Mouse (Mus musculus): ENCODE measurements around the gene Cttnbp2nl. TPM values are rescaled to one million over a fixed set of nuclear protein-coding genes. Genes with fewer than 3 reads are reported as not detected.

Gene Cttnbp2nl
- polyA plus RNA-seq, 1 experiment from 2014 or later, result 29.9 TPM

GRCm38 (mm10) chr3:104995707-104996106 is 57.2 kb downstream of the Cttnbp2nl start:
- ATAC-seq (ENCODE audit: insufficient number of reproducible peaks, low FRiP score, low TSS enrichment, low read depth), result no peak
- Histone ChIP-seq H3K27ac (replicated peaks) (no peak overlapping the region), H3K4me2 (replicated peaks) (no peak overlapping the region), H3K4me3 (replicated peaks) (no peak overlapping the region), H3K4me1 (peaks cover 34% of the 10 kb centered on the region), H3K9ac (no peak overlapping the region), H3K9me3 (replicated peaks) (no peaks in the 10 kb centered on the region), H3K36me3 (no peaks in the 10 kb centered on the region), H3K27me3 (no peaks in the 10 kb centered on the region)
- WGBS, result 79% methylated on average over 7 of the region's 7 CpGs

DNA sequence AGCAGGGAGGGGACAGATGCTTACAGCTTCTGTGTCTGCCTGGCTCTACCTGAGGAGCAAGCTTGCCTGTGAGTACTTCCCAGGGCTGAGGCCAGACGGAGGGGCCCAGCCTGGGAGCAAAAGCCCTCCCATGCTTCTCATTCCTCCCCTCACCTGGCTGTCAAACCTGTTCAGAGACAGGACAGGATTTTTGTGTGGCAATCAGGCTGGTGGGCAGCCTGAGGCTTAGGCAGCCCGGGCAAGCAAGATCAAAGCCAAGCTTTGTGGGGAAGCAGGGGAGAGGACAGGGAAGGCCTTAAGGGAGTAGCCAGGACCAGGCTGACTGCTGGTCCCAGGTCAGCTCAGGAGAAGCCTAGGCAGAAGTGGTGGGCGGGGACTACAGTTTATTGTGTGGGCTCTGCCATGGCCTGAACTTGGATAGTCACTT is 58.5 kb downstream of the Cttnbp2nl start:
- peak overlapping the region; percentile 83 for H3K27ac ChIP-seq (replicated peaks)
- H3K36me3 ChIP-seq, result no peaks in the 10 kb centered on the region
- ATAC-seq (ENCODE audit: insufficient number of reproducible peaks, low FRiP score, low TSS enrichment, low read depth), result no peak
- no peak overlapping the region for H3K4me3 ChIP-seq (replicated peaks)
- 33% methylated on average over 3 of the region's 3 CpGs for WGBS
- peaks cover 34% of the 10 kb centered on the region for H3K4me1 ChIP-seq
- no peaks in the 10 kb centered on the region for H3K9me3 ChIP-seq (replicated peaks)
- 0 out of 2 replicates have a peak overlapping the region, but pooled peaks have one; percentile 17 for H3K4me2 ChIP-seq (replicated peaks)
- no peak overlapping the region for H3K9ac ChIP-seq
- no peaks in the 10 kb centered on the region for H3K27me3 ChIP-seq

- ATAC-seq (ENCODE audit: insufficient number of reproducible peaks, low FRiP score, low TSS enrichment, low read depth), result peak; percentile 66; the same call in 1 of the 2 replicates
- WGBS, result 24% methylated on average over 4 of the region's 4 CpGs
- no peaks in the 10 kb centered on the region for H3K9me3 ChIP-seq (replicated peaks)
- H3K9ac ChIP-seq, result no peak overlapping the region
- H3K4me3 ChIP-seq (replicated peaks), result no peak overlapping the region
- peaks cover 34% of the 10 kb centered on the region for H3K4me1 ChIP-seq
- 0 out of 2 replicates have a peak overlapping the region, but pooled peaks have one; percentile 17 for H3K4me2 ChIP-seq (replicated peaks)
- H3K27ac ChIP-seq (replicated peaks), result peak overlapping the region; percentile 83
- no peaks in the 10 kb centered on the region for H3K36me3 ChIP-seq
- no peaks in the 10 kb centered on the region for H3K27me3 ChIP-seq
Observed at GRCm38 (mm10) chr3:104993800-104994199, 59.1 kb downstream of the Cttnbp2nl start.

DNA sequence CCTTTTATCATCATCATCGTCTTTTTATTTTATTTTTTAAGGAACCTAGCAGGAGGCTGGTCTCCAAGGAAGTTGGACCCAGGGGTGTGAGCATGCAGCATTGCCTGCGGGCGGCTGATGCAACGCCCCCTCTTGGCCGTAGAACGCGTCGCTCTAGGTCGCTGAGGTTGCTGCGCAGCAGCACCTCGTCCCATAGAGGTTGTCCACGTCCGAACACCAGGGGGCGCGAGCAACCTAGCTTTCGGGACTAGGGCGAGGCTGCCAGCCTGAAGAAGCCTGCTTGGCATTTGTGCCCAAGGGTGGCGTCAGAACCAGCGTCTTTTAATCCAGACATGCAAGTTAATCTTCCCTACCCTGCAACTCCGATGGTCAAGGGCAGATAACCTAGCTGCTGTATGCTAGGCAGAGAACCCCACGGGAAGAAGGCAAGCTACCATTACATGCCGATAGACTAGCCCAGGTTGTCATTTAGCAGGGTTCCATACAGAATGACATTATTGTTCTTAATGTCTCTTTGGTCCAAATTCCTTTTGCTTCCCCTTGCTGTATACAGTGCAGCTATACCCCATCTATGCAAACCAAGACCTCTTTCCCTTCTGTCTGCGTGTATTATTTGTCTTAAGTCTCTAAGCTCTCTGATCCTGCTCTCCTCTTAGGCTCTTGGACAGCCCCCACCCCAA is 60.1 kb downstream of the Cttnbp2nl start:
- peak; percentile 80; the same call in 1 of the 2 replicates for ATAC-seq (ENCODE audit: insufficient number of reproducible peaks, low FRiP score, low TSS enrichment, low read depth)
- Histone ChIP-seq H3K9me3 (replicated peaks) (no peaks in the 10 kb centered on the region), H3K27me3 (no peaks in the 10 kb centered on the region), H3K4me3 (replicated peaks) (no peak overlapping the region), H3K27ac (replicated peaks) (0 out of 2 replicates have a peak overlapping the region, but pooled peaks have one; percentile 83), H3K4me1 (peaks cover 25% of the 10 kb centered on the region), H3K9ac (no peak overlapping the region), H3K4me2 (replicated peaks) (peak overlapping the region; percentile 30), H3K36me3 (no peaks in the 10 kb centered on the region)
- 8% methylated on average over 23 of the region's 23 CpGs for WGBS

GRCm38 (mm10) chr3:104991703-104992102 is 61.2 kb downstream of the Cttnbp2nl start:
- ATAC-seq (ENCODE audit: insufficient number of reproducible peaks, low FRiP score, low TSS enrichment, low read depth), result no peak
- WGBS, result 61% methylated on average over 5 of the region's 5 CpGs

DNA sequence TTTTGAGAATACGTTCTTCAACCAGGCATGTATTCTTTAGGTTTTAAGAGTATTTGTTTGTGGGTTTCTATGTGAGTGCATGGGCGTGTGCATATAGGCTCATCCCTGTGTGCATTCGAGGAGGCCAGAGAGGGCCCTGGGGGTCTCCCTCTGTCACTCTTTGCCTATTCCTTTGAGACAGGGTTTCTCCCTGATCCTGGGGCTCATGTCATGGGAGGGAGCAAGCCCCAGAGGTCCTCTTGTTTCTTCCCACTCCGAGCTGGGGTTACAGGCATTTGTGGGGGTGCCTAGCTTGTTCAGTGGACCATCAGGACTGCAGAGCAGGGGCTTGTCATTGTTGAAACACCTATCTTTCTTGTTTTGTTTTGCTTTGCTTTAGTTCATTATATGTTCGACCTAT is 65.1 kb downstream of the Cttnbp2nl start:
- Histone ChIP-seq H3K4me3 (replicated peaks) (no peak overlapping the region), H3K9ac (no peak overlapping the region), H3K27me3 (no peaks in the 10 kb centered on the region), H3K27ac (replicated peaks) (no peak overlapping the region), H3K4me1 (peaks cover 4% of the 10 kb centered on the region), H3K9me3 (replicated peaks) (no peaks in the 10 kb centered on the region), H3K36me3 (no peaks in the 10 kb centered on the region), H3K4me2 (replicated peaks) (no peak overlapping the region)
- WGBS, result 57% methylated on average over 5 of the region's 5 CpGs
- ATAC-seq (ENCODE audit: insufficient number of reproducible peaks, low FRiP score, low TSS enrichment, low read depth), result no peak

More at GRCm38 (mm10) chr3:104991703-104992102, 61.2 kb downstream of the Cttnbp2nl start:
- H3K36me3 ChIP-seq, result no peaks in the 10 kb centered on the region
- H3K27ac ChIP-seq (replicated peaks), result no peak overlapping the region
- H3K4me2 ChIP-seq (replicated peaks), result no peak overlapping the region
- H3K9ac ChIP-seq, result no peak overlapping the region
- H3K9me3 ChIP-seq (replicated peaks), result no peaks in the 10 kb centered on the region
- no peaks in the 10 kb centered on the region for H3K27me3 ChIP-seq
- no peak overlapping the region for H3K4me3 ChIP-seq (replicated peaks)
- H3K4me1 ChIP-seq, result peaks cover 22% of the 10 kb centered on the region

- H3K27ac ChIP-seq (replicated peaks), result no peak overlapping the region
- WGBS, result 33% methylated on average over 5 of the region's 5 CpGs
- no peak overlapping the region for H3K9ac ChIP-seq
- no peak overlapping the region for H3K4me2 ChIP-seq (replicated peaks)
- no peak for ATAC-seq (ENCODE audit: insufficient number of reproducible peaks, low FRiP score, low TSS enrichment, low read depth)
- no peaks in the 10 kb centered on the region for H3K9me3 ChIP-seq (replicated peaks)
- no peaks in the 10 kb centered on the region for H3K4me1 ChIP-seq
- H3K36me3 ChIP-seq, result no peaks in the 10 kb centered on the region
- H3K27me3 ChIP-seq, result no peaks in the 10 kb centered on the region
- H3K4me3 ChIP-seq (replicated peaks), result no peak overlapping the region
Observed at GRCm38 (mm10) chr3:104979735-104980134, 73.2 kb downstream of the Cttnbp2nl start.

GRCm38 (mm10) chr3:104967548-104968300 is 85.2 kb downstream of the Cttnbp2nl start:
- Histone ChIP-seq H3K4me3 (replicated peaks) (peak overlapping the region; percentile 63), H3K27ac (replicated peaks) (peak overlapping the region; percentile 79), H3K9me3 (replicated peaks) (0 out of 2 replicates have a peak, but pooled peaks cover 3% of the 10 kb centered on the region), H3K4me1 (peaks cover 31% of the 10 kb centered on the region), H3K9ac (peak overlapping the region; percentile 53), H3K27me3 (no peaks in the 10 kb centered on the region), H3K36me3 (no peaks in the 10 kb centered on the region), H3K4me2 (replicated peaks) (peak overlapping the region; percentile 86)
- WGBS, result 1% methylated on average over 49 of the region's 49 CpGs
- peak; percentile 82 for ATAC-seq (ENCODE audit: insufficient number of reproducible peaks, low FRiP score, low TSS enrichment, low read depth)

DNA sequence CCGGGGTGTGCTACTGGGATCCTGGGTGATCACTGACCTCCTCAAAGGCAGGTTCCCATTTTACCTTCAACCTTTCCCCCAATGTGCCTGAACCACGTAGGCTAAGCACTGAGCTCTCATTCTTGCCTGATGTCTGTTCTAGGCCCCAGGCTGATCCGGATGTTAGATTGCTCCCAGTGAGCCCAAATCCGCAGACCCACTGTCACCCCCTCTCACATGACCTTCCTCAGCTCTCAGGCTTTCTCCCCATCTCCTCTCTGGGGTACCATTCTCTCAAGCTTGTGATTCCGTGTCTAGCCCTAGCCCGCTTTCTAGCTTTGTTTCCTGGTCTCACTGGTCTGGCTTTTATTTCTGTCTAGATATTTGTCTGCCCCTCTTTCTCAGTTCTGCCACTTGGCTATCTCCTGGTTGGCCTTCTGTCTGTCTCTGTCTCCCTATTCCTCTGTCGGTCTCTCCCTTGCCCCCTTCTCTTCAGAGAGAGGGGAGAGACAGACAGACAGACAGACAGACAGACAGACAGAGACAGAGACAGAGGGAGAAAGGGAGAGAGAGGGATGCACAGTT is 86.9 kb downstream of the Cttnbp2nl start:
- H3K27me3 ChIP-seq, result peaks cover 15% of the 10 kb centered on the region
- peaks cover 47% of the 10 kb centered on the region for H3K4me1 ChIP-seq
- no peak for ATAC-seq (ENCODE audit: insufficient number of reproducible peaks, low FRiP score, low TSS enrichment, low read depth)
- H3K4me2 ChIP-seq (replicated peaks), result no peak overlapping the region
- H3K36me3 ChIP-seq, result no peaks in the 10 kb centered on the region
- no peak overlapping the region for H3K9ac ChIP-seq
- 71% methylated on average over 7 of the region's 7 CpGs for WGBS
- no peak overlapping the region for H3K4me3 ChIP-seq (replicated peaks)
- 0 out of 2 replicates have a peak, but pooled peaks cover 3% of the 10 kb centered on the region for H3K9me3 ChIP-seq (replicated peaks)
- no peak overlapping the region for H3K27ac ChIP-seq (replicated peaks)

- 74% methylated on average over 8 of the region's 8 CpGs for WGBS
- H3K4me1 ChIP-seq, result peaks cover 55% of the 10 kb centered on the region
- H3K27me3 ChIP-seq, result peaks cover 21% of the 10 kb centered on the region
- H3K9me3 ChIP-seq (replicated peaks), result no peaks in the 10 kb centered on the region
- H3K4me2 ChIP-seq (replicated peaks), result no peak overlapping the region
- H3K4me3 ChIP-seq (replicated peaks), result no peak overlapping the region
- H3K27ac ChIP-seq (replicated peaks), result no peak overlapping the region
- H3K9ac ChIP-seq, result no peak overlapping the region
- ATAC-seq (ENCODE audit: insufficient number of reproducible peaks, low FRiP score, low TSS enrichment, low read depth), result no peak
- no peaks in the 10 kb centered on the region for H3K36me3 ChIP-seq
Observed at GRCm38 (mm10) chr3:104965070-104965855, 87.7 kb downstream of the Cttnbp2nl start.

Measured in embryonic facial prominence, embryonic 15.5 days (tissue).